Mouse (Mus musculus): Measurements from ENCODE around the gene Rtl5.

GRCm38 (mm10) chrX:102041562-102041961 is 29.5 kb downstream of the Rtl5 start:
- TF ChIP-seq CTCF (IDR thresholded peaks at IDR 0.05), result no peak
- TF ChIP-seq POLR2A (IDR thresholded peaks at IDR 0.05; ENCODE audit: insufficient read depth, low read depth, low read length), result no peak
- TF ChIP-seq EP300 (IDR thresholded peaks at IDR 0.05; ENCODE audit: insufficient read depth, low read depth, low read length), result no peak
